Mouse (Mus musculus): ENCODE data around the gene Irf3.

GRCm38 (mm10) chr7:44949922-44950321, 47.5 kb upstream of the Irf3 start:
- TF ChIP-seq CHD2 (IDR thresholded peaks at IDR 0.05; ENCODE audit: low read depth, low read length) (no peak), ZNF384 (IDR thresholded peaks at IDR 0.05; ENCODE audit: low read depth, low read length) (no peak), MAFK (IDR thresholded peaks at IDR 0.05; ENCODE audit: insufficient read depth, low read depth, low read length) (no peak)
